Mouse (Mus musculus): ENCODE data around the gene Eif4e1b.

The Eif4e1b gene

GRCm38 (mm10) chr13:54799701-54800100 is 15.9 kb downstream of the Eif4e1b start:
- peak; percentile 50 to 75 for DNase-seq (ENCODE audit: low spot score in 2 of 2)

- DNase-seq (ENCODE audit: low spot score in 2 of 2): no peak
These were observed 16.4 kb downstream of the Eif4e1b start for GRCm38 (mm10) chr13:54800206-54800605.

DNA sequence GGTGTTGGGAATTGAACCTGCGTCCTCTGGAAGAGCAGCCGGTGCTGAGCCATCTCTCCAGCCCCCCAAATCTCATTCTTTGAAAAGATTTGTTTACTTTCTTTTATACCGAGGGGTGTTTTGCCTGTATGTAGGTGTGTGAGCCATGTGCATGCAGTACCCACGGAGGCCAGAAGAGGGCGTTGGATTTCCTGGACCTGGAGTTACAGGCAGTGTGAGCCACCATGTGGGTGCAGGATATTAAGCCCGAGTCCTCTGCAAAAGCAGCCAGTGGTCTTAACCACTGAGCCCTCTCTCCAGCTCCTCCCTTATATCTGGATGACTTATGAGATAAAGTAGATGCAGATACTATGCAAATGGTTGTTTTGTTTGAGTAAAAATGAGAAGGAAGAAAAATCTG is 19.2 kb downstream of the Eif4e1b start:
- no peak for DNase-seq (ENCODE audit: low spot score in 2 of 2)

- DNase-seq (ENCODE audit: low spot score in 2 of 2): no peak
These were observed 21.5 kb downstream of the Eif4e1b start for GRCm38 (mm10) chr13:54805134-54805838.

GRCm38 (mm10) chr13:54806434-54806976 is 22.7 kb downstream of the Eif4e1b start:
- DNase-seq (ENCODE audit: low spot score in 2 of 2): no peak

DNA sequence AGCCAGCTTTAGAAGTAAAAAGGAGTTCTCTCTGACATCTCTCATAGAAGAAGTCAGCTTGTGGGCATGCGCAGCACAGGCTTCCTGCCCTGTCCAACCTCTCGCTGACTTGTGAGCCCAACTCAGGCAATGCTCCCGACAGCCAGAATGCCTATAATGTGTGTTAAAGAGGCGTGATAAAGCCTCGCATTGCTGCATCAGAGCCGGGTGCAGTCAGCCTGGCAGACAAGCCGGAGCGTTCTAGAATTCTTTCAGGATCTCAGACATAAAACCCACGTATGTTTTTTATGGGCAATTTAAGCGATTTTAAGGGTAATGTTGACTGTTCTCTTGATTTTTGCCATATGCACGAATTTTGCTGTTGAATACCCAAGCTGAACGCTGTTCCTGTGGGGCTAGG is 24.3 kb downstream of the Eif4e1b start:
- DNase-seq (ENCODE audit: low spot score in 2 of 2): no peak

DNA sequence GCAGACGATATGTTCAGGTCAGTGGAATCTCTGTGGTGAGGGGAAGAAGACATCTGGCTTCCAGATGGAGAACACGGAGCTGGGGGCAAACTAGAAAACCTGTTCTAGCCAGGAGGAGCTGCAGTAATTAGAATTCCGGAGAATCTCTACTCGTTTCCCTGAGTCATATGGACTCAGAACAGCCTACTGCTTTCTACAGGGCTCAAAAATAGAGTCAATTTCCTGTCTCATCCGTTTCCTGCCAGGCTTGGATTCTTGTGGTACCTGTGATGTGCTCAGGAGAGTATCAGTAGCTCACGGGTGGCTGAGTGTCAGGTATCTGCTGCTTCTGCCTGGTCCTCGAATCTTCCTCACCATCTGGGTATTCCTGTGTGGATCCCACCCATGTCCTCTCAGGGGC is 27.7 kb downstream of the Eif4e1b start:
- no peak for DNase-seq (ENCODE audit: low spot score in 2 of 2)

DNA sequence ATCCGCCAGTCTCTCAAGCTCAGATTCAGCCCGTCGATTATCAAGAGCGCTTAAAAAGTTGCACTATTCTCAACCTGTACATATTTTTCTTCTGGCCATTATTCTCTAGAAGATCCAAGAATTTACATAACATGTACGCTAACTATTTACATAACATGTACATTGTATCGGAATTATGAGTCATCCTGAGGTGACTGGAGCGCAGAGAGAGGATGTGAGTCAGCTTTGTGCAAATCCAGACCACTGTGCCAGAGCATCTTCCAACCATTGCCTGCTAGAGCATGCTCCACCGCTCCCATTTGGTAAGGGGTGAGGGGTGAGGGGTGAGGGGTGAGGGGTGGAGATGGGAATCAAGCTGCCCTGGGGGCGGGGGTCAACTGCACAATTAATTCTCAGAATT is 29.6 kb downstream of the Eif4e1b start:
- DNase-seq (ENCODE audit: low spot score in 2 of 2): no peak

DNA sequence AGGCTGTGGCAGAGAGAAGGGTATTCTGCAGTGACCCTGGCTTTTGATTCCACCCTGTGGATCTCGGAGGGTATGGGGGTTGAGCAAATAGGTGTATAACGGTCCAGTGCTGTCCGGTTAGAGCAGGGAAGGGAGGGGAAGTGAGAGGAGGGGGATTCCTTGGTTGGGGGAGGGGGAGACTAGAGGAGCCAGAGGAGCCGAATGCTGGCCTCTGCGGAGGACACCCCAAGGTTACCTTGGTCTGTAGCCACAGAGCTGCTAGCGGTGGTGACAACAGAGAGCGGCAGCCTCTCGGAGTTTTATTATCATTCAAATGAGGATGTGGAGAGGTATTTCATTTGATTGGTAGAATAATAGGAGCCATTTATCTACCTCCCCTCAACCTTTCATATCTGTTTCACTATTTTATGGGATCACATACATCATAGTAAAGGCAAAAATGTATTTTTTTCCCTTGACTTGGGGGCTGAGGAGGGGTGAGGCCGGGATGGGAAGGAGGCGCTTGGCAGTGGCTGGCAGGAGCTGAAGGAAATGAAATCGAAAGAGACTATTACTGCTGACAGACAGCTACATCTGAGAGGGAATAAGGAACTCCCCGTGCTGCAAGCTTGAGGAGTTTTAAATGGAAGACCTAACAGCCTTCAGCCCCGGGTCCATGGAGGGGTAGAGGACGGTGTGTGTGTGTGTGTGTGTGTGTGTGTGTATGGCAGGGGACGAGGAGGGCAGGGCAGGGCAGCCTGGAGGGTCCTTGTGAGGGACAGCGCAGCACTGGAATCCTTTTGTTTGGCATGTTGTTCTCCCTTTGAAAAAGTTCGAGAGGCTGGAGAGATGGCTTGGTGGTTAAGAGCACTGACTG is 34.8 kb downstream of the Eif4e1b start:
- DNase-seq (ENCODE audit: low spot score in 2 of 2): no peak

- DNase-seq (ENCODE audit: low spot score in 2 of 2): no peak
These were observed 37.3 kb downstream of the Eif4e1b start for GRCm38 (mm10) chr13:54821106-54821505.

- no peak for DNase-seq (ENCODE audit: low spot score in 2 of 2)
These were observed 38.1 kb downstream of the Eif4e1b start for GRCm38 (mm10) chr13:54821931-54822330.

DNA sequence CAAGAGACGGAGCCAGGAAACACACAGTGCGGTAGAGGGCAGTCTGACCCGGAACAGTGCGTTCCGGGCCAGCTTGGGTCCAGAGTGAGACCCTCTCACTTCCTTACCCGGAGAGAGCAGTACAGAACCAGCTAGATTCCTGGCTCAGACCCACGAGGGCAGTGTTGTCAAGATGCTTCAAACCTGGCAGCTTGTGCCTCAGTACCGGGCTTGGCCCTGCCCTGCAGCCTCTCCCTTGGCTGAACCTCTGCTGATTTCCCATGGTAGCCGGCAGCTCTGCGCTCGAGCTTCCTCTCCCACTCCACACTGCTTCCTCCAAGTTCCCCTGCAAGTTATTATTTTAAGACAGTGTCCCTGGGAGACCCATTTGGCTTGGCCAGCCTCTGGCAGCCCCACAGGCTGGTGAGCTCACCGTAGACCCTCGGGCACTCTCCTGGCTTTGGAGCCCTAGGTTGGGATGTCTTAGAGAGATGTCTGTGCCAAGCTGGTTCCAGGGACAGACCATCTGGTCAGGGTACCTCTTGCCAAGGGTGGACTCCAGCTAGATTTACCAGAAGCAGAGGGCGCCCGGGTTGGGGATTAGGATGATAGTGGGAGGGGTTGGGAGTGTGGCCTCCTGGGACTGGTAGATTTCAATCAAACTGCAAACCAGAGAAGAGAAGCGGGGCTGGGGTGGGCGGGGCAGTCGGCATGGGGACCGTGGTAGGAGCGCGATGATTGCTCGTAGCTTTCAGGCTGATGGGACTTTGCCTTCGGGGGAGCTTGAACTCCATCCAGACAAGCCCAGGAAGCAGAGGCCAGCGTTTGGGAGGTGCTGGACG is 40.5 kb downstream of the Eif4e1b start:
- DNase-seq (ENCODE audit: low spot score in 2 of 2): no peak

GRCm38 (mm10) chr13:54827992-54828391 is 44.2 kb downstream of the Eif4e1b start:
- DNase-seq (ENCODE audit: low spot score in 2 of 2): no peak

GRCm38 (mm10) chr13:54828508-54828907 is 44.7 kb downstream of the Eif4e1b start:
- DNase-seq (ENCODE audit: low spot score in 2 of 2): no peak

- DNase-seq (ENCODE audit: low spot score in 2 of 2): no peak
These were observed 45.7 kb downstream of the Eif4e1b start for GRCm38 (mm10) chr13:54829450-54829849.

- no peak for DNase-seq (ENCODE audit: low spot score in 2 of 2)
These were observed 52.7 kb downstream of the Eif4e1b start for GRCm38 (mm10) chr13:54836351-54837030.

DNA sequence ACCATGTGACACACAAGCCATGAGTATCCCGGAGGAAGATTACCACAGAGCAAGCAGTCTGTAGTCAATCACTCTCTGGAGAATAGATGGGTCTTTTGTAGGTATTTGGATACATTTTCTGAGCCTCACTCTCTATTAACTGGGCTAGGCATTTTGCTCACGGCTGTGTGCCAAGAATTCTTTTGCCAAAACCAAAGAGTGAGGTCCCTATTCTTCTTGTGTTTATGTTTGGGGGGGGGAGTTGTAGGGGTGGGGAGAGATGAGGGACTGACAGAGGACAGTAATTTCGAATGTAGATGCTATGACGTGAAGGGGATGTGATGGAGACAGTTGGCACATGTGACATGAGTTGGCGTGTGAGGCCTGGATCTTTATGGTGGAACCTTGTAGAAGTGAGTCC is 53.3 kb downstream of the Eif4e1b start:
- no peak for DNase-seq (ENCODE audit: low spot score in 2 of 2)

DNA sequence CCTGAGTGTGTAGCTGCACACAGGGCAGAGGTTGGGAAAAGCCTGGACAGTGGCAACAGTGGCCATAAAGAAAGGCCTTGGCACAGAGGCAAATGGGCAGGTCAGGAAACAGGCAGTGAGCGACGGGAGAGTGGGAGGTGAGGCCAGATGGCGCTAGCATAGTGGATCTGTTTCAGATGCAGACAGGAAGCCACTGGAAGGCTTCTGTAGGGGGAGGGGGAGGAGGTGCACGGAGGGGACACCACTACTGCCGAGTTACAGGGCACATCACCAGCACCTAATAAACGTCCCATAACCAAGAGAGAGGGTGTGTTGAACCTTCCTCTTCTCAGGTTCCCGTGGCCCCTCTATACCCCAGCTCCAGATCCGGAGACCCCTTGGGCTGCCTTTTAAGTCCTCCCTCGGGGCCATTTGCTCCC is 53.7 kb downstream of the Eif4e1b start:
- no peak for DNase-seq (ENCODE audit: low spot score in 2 of 2)

Data from spleen, postnatal 10 days (tissue).